Mouse (Mus musculus): ENCODE measurements around the gene Prox2.

DNA sequence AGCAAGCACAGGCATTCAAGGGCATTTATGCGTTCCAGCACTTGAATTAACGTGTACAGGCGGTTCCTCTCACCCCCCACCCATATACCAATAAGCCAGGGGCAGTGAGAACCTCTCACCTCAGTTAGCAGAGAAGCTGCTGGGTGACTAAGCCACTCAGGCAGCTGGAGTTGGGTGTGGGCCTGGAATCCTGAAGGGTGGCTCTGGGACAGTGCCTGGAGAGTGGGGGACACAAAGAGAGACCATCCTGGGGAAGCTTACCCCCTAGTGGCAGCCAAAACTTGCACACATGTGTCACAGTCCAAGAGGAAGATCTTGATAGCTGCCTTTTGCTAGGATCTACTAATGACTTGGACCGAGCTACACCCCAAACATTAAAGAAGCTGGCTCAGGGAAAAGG is 26.1 kb upstream of the Prox2 start:
- TF ChIP-seq CTCF (IDR thresholded peaks at IDR 0.05; ENCODE audit: control insufficient read depth, insufficient read depth, low read length): no peak
- TF ChIP-seq POLR2A (IDR thresholded peaks at IDR 0.05; ENCODE audit: borderline replicate concordance, control insufficient read depth, low read depth, low read length): no peak

All from bone marrow, adult 2 months (tissue).